Mouse (Mus musculus): ENCODE data around the gene Htt.
A peak's percentile ranks its signal among the peaks of the same experiment; 100 is the strongest.

The Htt gene

DNA sequence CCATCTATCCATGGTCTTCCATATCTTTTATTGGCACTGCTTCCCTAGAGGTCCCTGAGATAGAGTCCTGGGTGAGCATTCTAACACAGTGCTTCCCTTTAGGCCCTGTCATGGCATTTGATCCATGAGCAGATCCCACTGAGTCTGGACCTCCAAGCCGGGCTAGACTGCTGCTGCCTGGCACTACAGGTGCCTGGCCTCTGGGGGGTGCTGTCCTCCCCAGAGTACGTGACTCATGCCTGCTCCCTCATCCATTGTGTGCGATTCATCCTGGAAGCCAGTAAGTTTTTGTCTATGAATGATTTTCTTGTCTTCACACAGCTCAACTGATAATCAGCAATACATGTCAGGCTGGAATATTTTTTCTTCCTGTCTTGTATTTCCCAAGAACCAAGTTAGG lies 123.7 kb downstream of the Htt start:
- no peak for ATAC-seq (ENCODE audit: insufficient number of reproducible peaks, low FRiP score, low TSS enrichment)

DNA sequence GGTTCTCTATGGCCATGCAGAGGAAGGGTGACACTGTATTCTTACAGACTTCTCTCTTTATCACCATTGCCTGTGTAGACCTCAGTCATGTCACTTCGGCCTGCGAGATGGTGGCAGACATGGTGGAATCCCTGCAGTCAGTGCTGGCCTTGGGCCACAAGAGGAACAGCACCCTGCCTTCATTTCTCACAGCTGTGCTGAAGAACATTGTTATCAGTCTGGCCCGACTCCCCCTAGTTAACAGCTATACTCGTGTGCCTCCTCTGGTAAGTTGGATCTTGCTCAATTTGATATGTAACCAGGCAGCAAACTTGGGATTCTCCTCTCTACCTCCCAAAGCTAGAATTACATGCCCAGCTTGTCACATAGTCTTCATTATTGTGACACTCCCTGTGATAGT lies 127.7 kb downstream of the Htt start:
- no peak for ATAC-seq (ENCODE audit: insufficient number of reproducible peaks, low FRiP score, low TSS enrichment)

DNA sequence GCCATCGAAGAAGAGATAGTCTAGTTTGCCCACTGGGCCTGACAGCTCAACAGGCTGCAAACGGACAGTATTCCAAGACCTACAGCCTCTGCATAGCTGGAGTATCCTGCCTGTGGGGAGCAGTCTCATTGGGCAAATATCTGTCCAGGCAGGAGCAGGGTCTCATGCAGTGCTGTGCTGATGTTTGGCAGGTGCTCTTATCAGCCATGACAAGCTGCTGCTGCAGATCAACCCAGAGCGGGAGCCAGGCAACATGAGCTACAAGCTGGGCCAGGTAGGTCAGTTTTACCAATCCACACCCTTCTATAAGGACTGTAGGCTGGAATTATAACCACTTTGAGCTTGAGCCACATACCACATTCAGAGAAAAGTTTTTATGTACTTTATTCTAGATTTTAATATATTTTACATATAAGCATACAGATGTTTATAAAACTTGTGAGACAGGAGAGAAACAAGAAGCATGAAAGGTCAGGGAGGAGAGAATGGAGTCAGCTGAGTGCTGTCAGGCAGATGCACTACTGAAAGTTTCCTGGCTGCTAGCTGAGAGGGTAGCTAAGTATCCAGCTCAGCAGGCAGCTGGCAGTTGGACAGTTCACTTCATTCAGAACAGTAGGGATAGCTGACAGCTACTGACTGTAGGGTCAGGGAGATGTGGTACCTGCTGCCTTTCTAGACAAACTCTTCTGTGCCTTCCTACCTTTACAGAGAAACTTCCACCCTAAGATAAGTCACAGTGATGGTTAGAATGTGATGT lies 135.3 kb downstream of the Htt start:
- no peak for ATAC-seq (ENCODE audit: insufficient number of reproducible peaks, low FRiP score, low TSS enrichment)

DNA sequence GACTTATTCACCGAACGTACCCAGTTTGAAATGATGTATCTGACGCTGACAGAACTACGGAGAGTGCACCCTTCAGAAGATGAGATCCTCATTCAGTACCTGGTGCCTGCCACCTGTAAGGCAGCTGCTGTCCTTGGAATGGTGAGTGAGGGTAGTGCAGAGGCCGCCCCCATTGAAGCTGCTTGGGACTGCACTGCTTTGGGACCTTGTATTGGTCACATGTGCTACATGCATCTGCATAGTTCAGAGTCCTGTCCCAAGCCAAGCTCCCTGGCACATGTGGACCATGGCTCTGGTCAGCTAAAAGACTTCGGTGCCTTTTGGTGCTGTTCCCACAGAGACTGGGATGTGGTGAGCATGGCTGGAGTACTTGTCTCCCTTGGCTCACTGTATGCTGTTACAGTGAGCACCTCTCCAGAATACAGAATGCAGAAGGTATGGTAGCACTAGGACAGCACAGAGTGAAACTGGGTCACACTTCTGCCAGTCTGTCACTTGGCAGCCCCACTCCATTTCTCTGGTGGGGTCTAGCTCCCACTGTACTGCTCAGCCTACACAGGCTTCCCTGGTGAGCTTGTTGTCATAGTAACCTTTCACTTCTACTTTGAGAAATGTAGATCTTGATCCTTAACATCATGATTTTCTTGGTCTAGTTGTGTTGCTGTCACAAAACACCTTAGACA lies 138.4 kb downstream of the Htt start:
- no peak for ATAC-seq (ENCODE audit: insufficient number of reproducible peaks, low FRiP score, low TSS enrichment)

DNA sequence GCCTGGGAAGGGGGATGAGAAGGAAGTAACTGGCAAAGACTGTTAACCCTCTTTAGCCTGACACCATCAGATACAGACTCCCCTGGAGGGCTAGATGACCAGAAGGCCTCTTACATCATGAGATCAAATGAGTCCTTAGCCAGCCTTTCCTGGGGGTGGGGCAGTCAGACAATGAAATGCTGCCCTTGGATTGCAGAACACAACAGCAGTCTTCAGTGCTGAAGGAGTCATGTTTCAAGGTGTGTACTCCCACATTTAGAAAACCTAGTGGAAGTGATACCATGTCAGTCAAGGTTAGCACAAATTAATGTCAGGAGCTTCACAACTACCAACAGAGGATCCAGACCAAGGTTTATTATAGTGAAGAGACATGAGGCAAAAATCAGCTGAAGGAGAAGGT lies 140.8 kb downstream of the Htt start:
- ATAC-seq (ENCODE audit: insufficient number of reproducible peaks, low FRiP score, low TSS enrichment), result no peak

DNA sequence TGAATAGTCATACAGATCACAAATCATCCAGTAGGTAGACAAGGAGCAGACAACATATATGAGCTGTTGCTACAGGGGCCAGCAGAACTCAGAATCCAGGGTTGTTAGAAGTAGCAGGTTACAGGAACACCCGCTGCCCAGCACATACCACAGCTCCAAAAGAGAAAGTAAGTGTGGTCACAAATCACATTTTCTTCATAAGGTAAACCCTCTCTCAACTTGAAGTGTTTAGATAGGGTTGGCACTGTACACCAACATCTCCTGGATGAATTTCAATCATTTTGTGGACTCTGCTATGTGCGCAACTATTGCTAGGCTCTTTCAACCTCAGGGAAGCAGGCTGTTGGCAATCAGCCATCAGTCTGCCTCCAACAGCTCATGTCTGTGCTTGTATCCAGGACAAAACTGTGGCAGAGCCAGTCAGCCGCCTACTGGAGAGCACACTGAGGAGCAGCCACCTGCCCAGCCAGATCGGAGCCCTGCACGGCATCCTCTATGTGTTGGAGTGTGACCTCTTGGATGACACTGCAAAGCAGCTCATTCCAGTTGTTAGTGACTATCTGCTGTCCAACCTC lies 141.4 kb downstream of the Htt start:
- ATAC-seq (ENCODE audit: insufficient number of reproducible peaks, low FRiP score, low TSS enrichment), result peak; percentile 84

DNA sequence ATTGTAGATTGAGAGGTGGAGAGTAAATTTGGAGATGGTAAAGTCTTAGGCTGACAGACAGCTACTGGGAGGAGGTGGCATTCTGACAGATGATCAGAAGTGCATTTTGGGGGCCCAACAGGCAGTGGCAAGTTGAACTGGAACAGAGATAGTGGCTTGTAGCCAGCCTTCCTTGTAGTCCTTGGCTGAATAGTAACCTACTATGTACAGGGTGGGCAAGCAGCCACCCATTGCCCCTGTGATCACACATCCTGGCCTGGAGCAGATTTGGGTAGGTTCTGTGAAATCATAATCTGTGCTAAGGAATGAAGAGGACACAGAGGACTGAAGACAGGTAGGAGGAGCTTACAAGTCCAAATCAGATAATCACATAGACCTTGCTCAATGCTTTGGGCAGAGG lies 142.9 kb downstream of the Htt start:
- ATAC-seq (ENCODE audit: insufficient number of reproducible peaks, low FRiP score, low TSS enrichment), result no peak

DNA sequence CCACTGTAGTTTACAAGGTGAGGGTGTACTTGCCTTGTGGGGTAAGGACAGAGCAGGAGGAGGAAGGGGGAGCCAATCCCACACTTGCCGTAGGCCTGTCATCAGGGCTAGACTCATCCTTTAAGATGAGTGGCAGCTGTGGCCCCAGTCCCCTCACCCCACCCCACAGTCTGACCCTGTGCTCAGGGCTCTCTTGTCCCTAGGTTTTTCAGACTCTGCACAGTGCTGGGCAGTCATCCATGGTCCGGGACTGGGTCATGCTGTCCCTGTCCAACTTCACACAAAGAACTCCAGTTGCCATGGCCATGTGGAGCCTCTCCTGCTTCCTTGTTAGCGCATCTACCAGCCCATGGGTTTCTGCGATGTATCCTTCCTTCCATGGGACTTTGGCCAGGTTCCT lies 145.7 kb downstream of the Htt start:
- no peak for ATAC-seq (ENCODE audit: insufficient number of reproducible peaks, low FRiP score, low TSS enrichment)

DNA sequence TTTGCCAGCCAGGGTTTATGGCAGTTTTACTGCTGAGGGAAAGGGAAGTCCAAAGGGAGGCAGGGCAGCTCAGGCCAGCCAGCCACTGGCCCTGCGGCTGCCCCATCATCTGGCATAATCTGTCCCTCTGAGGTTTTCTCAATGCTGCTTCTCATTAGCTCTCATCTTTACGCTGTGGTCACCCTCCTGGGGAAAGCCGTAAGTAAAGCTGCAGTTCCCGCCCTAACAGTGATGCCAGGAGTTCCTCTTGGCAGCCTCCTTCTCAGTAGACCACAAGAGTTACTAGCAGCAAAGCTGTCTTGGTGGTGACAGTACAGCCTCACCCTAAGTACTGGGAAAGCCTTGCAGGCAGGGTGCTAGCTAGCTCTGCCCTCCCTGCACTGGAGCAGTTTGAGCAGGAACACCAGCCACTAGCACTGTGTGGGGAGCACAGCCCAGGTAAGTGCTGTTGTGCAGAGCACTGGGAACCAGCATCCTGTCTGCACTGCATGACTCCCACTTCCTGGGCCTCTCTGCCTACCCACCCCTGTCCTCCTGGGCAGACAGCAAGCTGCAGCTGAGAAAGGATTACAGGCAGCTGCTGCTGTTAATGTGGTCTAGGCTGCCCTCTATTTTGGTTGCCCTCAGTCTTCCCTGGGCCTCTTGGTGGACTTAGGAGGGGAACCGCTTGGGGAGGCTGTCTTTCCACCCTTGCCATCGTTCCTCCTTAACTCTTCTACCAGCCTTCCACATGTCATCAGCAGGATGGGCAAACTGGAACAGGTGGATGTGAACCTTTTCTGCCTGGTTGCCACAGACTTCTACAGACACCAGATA lies 146.6 kb downstream of the Htt start, which contains the start of gene Msantd1:
Gene Msantd1, plus strand, starts transcription at position 103 of the 816 bp plus-strand sequence.
- no peak for ATAC-seq (ENCODE audit: insufficient number of reproducible peaks, low FRiP score, low TSS enrichment)

DNA sequence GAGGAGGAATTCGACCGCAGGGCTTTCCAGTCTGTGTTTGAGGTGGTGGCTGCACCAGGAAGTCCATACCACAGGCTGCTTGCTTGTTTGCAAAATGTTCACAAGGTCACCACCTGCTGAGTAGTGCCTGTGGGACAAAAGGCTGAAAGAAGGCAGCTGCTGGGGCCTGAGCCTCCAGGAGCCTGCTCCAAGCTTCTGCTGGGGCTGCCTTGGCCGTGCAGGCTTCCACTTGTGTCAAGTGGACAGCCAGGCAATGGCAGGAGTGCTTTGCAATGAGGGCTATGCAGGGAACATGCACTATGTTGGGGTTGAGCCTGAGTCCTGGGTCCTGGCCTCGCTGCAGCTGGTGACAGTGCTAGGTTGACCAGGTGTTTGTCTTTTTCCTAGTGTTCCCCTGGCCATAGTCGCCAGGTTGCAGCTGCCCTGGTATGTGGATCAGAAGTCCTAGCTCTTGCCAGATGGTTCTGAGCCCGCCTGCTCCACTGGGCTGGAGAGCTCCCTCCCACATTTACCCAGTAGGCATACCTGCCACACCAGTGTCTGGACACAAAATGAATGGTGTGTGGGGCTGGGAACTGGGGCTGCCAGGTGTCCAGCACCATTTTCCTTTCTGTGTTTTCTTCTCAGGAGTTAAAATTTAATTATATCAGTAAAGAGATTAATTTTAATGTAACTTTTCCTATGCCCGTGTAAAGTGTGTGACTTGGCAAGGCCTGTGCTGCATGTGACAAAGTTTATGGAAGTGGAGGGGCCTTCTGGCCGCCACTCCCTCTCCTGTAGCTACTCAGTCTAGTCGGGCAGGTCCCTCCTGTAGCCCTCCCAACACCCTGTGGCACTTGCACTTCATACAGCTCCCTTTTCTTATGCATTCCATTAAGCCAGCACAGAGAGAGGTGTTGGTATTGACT lies 147.4 kb downstream of the Htt start:
- no peak for ATAC-seq (ENCODE audit: insufficient number of reproducible peaks, low FRiP score, low TSS enrichment)

DNA sequence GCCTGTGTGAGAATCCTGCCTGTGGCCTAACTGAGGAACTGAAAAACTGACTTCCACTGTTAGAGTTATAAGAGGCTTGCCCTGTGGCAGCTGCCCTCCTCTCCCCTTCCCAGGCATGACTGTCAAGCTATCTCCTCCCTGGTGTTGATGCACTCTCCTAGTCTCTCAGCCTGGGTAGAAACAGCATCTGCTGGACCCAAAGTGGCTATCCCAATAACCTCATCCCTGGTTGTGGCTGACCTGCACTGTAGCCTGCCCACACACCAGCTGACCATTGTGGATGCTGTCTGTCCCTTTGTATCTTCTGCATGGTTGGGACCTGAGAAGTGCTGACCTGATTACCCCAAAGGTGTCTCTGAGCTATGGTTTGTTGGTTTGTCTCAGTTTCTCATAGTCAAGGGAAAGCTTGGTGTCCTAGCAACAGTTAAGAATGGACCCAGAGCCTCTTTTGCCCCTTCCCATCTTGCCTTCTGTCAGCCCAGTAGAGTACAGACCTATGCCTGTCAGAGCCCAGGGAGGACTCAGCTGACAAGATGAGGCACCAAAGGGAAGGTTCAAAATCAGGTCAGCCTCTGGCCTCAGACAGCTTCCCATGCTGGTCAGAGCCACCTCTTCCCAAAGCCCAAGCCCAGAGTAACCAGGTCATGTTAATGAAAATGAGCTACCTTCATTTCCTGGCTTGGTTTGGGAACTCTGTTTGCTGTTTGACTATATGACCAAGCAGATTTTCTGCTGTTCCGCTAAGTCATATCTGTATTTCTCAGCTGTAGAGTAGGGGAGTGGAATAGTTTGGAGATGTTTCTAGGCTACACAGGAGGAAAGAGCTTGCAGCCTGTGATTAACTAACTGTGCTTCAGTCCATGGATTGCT lies 148.3 kb downstream of the Htt start:
- no peak for ATAC-seq (ENCODE audit: insufficient number of reproducible peaks, low FRiP score, low TSS enrichment)

DNA sequence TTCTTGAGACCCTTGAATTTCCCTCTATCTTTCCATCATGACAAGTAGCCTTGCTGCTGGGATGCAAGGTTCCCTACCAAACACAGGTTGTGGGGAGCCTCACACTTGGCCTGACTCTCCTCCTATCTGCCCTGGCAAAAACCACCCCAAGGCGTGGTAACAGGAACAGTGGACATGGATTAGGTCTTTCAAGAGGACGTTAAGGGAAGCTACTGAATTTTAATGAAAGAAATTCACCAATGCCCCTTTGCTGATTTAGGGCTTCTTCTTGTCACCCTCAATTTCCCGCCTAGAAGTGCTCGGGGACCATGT lies 148.9 kb downstream of the Htt start:
- no peak for ATAC-seq (ENCODE audit: insufficient number of reproducible peaks, low FRiP score, low TSS enrichment)

DNA sequence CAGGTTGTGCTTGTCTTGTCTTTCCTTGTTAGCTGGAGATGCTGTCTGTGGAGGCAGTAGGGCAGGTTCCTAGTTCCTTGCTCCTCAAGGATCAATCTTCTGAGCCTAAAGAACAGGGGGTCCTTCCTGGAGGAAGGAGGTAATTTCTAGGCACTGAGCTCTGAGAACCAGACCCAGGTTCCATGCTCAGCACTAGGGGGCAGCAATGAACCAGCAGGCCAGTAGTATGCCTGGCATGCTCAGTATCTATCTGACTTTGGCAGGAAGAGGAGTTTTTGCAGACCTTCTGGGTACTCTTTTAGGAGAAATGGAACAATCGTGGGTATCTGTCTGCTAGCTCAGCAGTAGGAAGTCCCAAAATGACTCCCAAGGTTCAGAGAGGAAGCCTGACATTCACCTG lies 154.3 kb downstream of the Htt start:
- peak; percentile 52; the same call in 1 of the 2 replicates for ATAC-seq (ENCODE audit: insufficient number of reproducible peaks, low FRiP score, low TSS enrichment)

DNA sequence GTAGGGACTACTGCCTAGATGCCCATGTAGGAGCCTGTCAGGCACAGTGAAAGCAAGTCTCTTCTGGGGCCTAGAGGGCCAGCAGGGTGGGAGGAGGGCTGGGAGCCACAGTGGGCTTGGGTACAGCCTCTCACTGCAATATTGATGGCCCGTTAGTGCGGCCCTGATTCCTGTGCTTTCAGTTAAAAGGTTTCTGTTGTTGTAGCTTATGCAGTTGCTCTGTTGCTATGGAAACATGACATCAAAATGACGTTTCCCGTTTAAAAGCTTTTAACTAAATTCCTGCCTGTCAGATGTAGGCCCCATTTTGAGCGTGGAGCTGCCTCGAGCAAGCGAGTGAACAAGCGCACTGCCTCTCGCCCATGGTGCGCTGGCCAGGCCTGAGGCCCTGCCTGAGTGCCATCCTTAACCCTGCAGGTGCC lies 155.7 kb downstream of the Htt start:
- ATAC-seq (ENCODE audit: insufficient number of reproducible peaks, low FRiP score, low TSS enrichment), result no peak

DNA sequence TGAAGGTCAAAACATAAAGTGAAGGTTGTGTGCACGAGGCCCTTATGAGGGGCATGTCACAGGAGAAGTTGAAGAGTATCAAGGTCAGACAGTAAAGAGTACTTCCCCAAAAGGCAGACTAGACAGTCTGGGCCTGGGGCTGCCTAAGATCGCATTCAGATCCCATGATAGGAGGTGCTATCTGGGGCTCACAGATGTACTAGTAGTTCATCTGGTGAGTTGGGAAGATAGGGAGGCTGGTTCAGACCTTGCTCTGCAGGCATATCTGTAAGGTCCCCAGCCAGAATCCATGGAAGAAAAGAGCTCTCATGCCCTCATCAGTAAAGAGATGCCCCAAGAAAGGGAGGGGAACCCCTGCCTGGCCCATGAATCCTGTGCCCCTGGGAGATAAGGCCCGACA lies 157.2 kb downstream of the Htt start:
- ATAC-seq (ENCODE audit: insufficient number of reproducible peaks, low FRiP score, low TSS enrichment), result no peak

DNA sequence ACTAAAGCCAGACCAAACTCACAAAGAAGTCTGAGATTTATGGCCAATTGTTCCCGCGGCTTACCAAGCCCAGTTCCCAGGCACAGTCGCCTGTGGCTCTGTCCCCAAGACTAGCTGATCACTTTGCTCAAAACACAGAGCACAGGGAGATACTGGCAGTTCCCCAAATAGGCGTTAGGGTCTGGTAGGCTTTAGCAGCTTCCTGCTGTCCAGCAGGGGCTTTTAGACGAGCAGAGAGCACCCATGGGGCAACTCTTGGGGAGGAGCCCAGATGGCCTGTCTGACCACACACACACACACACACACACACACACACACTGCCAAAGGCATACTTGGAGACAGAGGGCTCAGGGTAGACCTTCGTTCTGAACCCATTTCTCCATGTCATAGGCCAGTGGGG lies 161.0 kb downstream of the Htt start:
- no peak for ATAC-seq (ENCODE audit: insufficient number of reproducible peaks, low FRiP score, low TSS enrichment)

DNA sequence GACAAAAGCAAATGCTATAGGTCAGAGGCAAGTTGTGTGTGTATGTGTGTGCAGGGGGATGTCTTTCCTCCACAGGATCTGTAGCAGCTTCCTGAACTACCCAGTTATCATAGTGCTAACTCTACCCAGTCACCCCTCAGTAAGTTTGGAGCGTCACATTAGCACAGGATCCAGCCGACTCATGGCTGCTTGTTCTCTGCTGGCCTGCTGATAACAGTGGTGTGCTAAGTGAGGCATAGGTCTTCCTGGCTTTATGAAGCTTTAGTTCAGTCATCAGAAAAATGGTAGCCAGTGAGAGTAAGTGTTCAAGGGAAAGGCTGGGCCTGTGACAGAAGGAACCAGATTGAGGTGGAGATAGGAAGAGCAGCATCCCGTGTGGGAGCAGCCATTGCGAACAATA lies 162.4 kb downstream of the Htt start:
- ATAC-seq (ENCODE audit: insufficient number of reproducible peaks, low FRiP score, low TSS enrichment), result no peak

DNA sequence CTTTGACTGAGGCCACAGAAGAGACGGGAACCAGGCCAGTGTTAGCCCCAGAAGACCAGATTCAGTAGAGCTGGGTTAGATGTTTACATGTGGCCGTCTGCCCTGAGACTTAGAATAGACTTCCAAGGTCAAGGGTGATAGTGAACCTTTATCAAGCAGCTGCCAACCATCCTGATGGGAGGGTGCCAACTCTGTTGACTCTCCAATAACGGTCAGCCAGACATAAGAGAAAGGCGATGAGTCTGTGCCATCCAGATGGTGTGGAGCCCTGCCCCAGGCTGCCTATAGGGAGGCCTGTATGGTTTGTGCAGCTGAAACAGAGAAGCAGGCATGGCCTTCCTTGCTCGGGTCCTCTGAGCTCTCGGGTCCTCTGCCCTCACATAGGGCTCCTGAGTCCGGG lies 163.0 kb downstream of the Htt start:
- ATAC-seq (ENCODE audit: insufficient number of reproducible peaks, low FRiP score, low TSS enrichment), result no peak

DNA sequence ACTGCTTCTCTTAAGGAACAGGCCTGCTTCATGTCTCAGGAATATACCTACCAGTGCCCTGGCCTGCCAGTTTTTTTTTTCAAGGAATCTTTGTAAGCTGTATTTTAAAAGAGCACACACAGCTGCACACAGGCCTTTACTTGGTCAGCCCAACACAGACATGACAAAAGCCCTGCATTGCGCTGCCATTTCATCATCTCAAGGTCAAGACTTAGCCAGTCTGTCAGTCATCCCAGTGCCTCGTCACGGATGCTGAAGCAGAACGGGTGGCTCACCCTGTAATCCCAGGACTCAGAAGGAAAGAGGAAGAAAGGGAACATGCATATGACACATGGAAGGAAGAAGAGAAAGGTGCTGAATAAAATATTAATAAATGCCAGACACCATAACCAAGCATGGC lies 166.1 kb downstream of the Htt start:
- ATAC-seq (ENCODE audit: insufficient number of reproducible peaks, low FRiP score, low TSS enrichment), result no peak
